Mouse (Mus musculus): ENCODE data around the gene Vmn2r88.
"Not testable (repeated sequence)": the region's sequence is repeated elsewhere in the genome, so short reads cannot be mapped to it uniquely, and the experiment has no call there.

Vmn2r88 gene

DNA sequence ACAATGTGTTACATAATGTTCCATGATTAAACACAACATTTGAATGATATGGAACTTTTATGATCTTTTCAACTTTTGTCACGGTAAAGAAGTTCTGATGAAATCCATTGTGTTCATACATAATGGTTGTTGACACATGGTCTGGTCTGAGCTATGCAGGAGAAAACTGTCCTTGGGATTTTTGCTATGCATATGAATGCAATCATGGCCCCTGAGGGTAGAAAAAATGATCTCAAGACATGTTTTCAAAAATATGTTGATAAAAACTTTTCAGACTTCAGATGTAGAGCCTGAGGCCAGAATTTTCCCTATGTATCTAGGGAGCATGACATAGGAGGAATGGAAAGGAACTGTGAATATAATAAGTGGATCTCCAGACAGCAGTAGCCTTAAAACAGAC is at the start of gene Vmn2r88:
Gene Vmn2r88 (plus strand): TSS at position 301 of the 400 bp plus-strand sequence.
- DNase-seq, result no peak

DNA sequence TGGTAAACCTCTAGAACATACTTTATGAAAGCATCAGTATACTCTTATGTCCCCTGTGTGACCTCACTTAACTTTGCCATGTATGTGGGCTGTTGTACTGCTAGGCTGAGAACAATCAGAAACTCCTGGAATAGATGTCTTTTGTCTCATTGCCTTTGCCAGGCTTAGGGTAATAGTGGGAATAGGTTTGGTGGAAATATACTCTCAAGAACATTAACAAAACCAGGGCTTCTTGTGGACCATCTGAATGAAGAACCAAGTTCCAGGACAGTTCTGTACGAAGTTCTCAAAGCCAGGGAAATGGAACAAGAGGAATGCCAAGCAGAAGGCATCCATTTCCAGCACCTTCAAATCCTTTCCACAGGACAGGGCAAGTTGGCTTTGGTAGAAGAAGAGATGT is 49.2 kb upstream of the Vmn2r88 start, which contains the start of gene Gm7247:
Gene Gm7247 (plus strand): TSS at position 301 of the 400 bp plus-strand sequence.
- DNase-seq, result no peak

DNA sequence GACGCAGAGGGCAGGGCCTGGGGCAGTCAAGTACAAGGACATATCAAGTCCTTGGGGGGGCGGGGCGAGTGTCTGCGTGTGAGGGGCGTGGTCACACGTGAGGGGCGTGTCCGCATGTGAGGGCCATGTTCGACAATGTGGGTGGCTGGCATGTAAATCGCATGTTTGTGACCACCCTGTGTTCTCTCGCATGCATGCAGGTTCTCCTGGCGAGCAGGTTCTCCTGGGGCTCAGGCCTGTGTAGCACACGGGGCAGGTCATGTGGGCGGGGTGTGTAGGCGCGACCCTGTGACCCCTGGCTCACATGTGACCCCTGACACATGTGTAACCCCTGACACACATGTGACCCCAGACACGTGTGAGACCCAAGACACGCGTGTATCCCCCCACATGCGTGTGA is 27.8 kb upstream of the Vmn2r88 start:
- DNase-seq, result no peak

DNA sequence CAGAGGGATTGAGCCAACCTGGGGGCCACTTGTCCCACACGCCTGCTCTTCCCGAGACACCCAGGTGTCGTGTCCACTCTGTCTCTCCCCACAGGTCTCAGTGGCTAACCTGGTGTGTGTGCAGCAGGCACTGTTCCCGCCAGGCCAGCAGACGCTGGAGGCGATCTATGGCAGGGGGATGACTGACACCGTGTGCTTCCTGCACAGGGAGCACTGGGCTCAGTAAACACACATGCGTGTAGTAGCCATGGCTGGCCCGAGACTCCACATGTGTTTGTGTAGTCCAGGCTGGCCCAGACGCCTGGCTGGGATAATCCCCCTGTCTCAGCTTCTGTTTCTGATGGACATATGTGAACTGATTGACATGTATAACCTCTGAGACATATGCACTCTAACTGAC is 26.3 kb upstream of the Vmn2r88 start:
- no peak for DNase-seq

DNA sequence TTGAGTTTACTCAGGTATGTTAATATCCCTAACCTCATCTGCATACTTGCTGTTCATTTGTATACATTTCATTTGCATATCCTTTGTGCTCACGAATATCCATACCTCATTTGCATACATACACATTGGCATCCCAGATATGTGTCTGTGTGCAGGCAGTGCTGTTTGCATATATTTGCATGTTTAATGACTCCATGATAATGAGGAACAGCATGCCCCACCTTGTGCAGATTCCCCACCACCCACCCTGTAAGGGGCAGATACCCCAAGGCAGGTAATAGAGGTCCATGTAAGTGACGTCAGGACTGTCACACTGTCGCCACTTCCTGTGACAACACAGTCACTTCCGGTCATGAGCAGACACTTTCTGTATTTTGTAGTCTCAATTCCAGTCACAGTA is 24.9 kb upstream of the Vmn2r88 start:
- no peak for DNase-seq

DNA sequence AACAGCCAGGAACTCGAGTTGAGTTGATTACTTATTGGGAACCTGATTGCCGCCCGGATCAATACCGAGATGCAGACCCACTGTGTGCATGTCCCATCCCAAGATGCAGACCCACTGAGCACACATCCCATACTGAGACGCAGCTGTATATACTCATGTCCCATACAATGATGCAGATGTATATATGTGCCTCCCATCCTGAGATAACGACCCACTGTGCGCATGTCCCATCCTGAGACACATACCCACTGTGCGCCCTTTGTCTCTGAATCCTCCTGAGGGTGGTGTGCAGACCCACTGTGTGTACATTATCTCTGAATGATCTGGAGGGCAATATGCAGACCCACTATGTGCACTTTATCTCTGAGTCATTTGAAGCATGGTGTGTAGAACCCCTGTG is 22.9 kb upstream of the Vmn2r88 start:
- no peak for DNase-seq

DNA sequence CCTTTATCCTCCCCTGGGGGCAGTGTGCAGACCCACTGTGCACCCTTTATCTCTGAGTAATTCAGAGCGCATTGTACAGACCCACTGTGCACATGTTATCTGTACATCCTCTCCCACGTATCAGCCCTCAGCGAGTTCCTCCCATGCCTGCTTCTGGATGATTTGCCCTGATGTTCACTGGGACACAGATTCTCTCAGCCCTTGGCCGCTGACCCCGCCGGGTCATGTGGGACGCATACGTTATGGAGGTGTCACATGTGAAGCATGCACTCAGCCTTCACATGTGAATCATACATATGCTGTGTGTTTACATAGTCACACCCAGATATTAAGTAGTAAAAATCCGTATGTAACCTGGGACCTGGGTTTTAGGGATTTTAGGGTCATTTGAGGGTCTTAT is 22.4 kb upstream of the Vmn2r88 start:
- no peak for DNase-seq

DNA sequence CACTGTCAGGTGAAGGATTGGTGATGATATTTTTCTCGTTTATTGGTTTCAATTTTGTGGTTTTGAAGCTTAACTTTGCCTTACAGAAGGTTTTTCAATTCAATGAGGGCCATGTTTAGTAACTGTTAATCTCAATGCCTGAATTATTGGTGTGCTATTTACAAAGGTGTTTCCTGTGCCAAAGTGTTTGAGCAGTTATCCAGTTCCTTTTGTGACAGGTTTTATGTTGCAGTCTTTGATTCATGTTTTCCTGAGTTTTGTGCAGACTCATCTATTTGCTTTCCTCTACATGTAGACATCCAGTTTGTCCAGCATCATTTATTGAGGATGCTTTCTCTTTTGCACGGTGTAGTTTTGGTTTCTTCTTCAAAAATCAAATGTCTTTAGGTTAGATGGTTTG is 13.3 kb downstream of the Vmn2r88 start:
- no peak for DNase-seq

DNA sequence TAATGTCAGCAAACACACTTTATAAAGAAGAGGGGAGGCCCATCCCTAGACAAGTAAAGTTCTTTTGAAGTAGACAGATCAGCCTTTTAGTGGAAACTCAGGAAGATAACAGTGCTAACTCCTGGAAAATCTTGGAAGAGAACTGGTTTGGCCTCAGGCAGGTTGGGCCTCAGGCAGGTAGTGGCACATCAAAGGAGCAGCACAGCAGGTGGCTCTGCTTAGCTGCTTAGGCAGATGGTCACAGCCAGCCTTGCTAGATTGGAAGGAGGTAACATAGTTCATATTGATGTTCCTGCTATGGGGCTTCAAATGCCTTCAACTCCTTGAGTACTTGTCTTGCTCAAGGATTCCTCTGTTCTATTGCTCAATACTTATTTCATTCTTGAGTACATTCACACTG is 19.5 kb downstream of the Vmn2r88 start:
- DNase-seq, result not testable (repeated sequence)

DNA sequence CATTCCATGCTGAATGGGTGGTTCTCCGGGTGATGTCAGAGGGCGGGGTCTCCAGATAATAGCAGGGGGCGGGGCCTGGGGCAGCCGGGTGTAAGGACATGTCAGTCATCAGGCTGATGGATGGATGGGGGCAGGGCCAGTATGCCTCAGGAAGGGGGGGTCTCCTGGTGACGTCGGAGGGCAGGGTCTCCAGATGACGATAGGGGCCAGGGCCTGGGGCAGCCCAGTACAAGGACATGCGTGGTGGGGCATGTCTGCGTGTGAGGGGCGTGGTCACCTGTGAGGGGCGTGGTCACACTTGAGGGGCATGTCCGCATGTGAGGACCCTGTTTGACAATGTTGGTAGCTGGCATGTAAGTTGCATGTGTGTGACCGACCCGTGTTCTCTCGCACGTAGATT is 23.9 kb downstream of the Vmn2r88 start:
- DNase-seq, result no peak

DNA sequence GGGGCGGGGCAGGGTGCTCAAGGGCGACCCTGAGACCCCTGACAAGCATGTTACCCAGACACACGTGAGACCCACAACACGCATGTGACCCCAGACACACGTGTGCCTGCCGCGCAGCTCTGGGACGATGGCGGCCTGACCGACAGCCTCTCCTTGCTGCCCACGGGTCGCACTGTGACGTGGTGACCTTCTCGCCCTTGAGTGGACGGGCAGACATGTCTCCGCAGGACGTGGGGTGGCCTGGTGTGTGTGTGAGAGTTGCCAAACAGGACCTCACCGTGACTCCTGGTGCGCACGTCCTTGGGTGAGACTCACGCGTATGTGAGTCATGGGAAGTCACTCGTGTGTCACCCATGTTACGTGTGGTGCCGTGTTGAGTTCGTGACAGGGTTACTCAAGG is 24.4 kb downstream of the Vmn2r88 start:
- no peak for DNase-seq

DNA sequence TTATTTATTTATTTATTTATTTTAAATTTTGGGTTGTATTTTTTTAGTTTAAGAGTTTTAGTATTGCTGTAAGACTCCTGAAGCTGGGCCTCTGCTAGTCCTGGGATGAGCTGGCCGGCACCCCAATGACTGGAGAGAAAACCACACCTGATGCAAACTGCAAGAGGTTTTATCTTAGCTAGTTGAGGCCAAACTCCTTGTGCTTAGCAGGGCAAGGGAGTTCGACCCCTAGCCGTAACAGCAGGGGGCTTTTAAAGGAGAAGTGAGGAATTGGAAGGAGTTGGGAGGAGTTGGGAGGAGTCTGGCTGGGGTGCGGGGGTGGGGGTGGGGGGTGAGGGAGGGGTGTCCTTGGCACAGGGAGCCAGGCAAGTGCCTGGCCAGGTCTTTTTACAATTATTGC is 28.3 kb downstream of the Vmn2r88 start:
- no peak for DNase-seq

DNA sequence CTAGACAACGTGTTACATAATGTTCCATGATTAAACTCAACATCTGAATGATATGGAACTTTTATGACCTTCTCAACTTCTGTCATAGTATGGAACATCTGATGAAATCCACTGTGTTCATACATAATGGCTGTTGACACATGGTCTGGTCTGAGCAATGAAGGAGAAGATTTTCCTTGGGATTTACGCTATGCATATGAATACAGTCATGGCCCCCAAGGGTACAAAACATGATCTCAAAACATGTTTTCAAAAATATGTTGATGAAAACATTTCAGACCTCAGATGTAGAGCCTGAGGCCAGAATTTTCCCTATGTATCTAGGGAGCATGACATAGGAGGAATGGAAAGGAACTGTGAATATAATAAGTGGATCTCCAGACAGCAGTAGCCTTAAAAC is 40.9 kb downstream of the Vmn2r88 start, which contains the start of gene Vmn2r89:
Gene Vmn2r89 (plus strand): TSS at position 301 of the 400 bp plus-strand sequence.
- not testable (repeated sequence) for DNase-seq

Measured in thymus, adult 18-20 months (tissue).